Mouse (Mus musculus): ENCODE measurements around the gene Mical2. TPM values are rescaled to one million over a fixed set of nuclear protein-coding genes. Genes with fewer than 3 reads are reported as not detected.

Gene Mical2
- polyA plus RNA-seq, 1 experiment from 2014 or later: 0.78 TPM

DNA sequence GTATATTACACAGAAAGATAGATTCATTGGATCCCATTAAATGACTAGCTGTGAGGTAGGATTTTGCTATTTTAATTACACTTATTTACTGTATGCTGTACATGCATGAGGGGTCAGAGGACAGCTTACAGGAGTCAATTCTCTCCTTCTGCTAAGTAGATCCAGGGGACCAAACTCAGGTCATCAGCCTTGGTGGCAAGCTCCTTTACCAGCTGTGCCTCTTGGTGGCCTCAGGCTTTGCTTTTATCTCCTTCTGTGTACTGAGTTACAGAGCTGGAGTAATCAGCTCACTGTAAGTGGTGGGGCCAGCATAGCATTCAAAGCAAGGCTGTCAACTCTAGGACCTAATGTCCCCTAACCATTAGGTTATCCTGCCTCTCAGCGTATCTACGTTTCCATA, 229.3 kb downstream of the Mical2 start:
- 95% methylated on average over 2 of the region's 2 CpGs for WGBS
- no peak for DNase-seq (ENCODE audit: low spot score)

GRCm38 (mm10) chr7:112455566-112456110, 230.0 kb downstream of the Mical2 start:
- no peak overlapping the region for H3K4me3 ChIP-seq
- H3K27ac ChIP-seq (replicated peaks): no peak overlapping the region
- DNase-seq (ENCODE audit: low spot score): no peak
- H3K27me3 ChIP-seq (ENCODE audit: low read depth, poor library complexity, severe bottlenecking): no peaks in the 10 kb centered on the region
- H3K4me1 ChIP-seq: peaks cover 30% of the 10 kb centered on the region
- H3K9me3 ChIP-seq (replicated peaks): no peaks in the 10 kb centered on the region
- no peaks in the 10 kb centered on the region for H3K36me3 ChIP-seq
- 87% methylated on average over 5 of the region's 5 CpGs for WGBS

More for the DNA sequence above, 229.3 kb downstream of the Mical2 start:
- no peaks in the 10 kb centered on the region for H3K9me3 ChIP-seq (replicated peaks)
- no peak overlapping the region; the same call in 1 of the 2 replicates for H3K27ac ChIP-seq (replicated peaks)
- no peaks in the 10 kb centered on the region for H3K27me3 ChIP-seq (ENCODE audit: low read depth, poor library complexity, severe bottlenecking)
- no peaks in the 10 kb centered on the region for H3K36me3 ChIP-seq
- H3K4me3 ChIP-seq: no peak overlapping the region
- peaks cover 28% of the 10 kb centered on the region for H3K4me1 ChIP-seq

- no peaks in the 10 kb centered on the region for H3K27me3 ChIP-seq (ENCODE audit: low read depth, poor library complexity, severe bottlenecking)
- no peak overlapping the region for H3K27ac ChIP-seq (replicated peaks)
- 91% methylated on average over 4 of the region's 4 CpGs for WGBS
- H3K4me3 ChIP-seq: no peak overlapping the region
- H3K9me3 ChIP-seq (replicated peaks): no peaks in the 10 kb centered on the region
- no peak for DNase-seq (ENCODE audit: low spot score)
- H3K36me3 ChIP-seq: no peaks in the 10 kb centered on the region
- H3K4me1 ChIP-seq: peaks cover 29% of the 10 kb centered on the region
These were observed 231.7 kb downstream of the Mical2 start for GRCm38 (mm10) chr7:112457373-112457772.

- H3K36me3 ChIP-seq: no peaks in the 10 kb centered on the region
- H3K27me3 ChIP-seq (ENCODE audit: low read depth, poor library complexity, severe bottlenecking): no peaks in the 10 kb centered on the region
- DNase-seq (ENCODE audit: low spot score): no peak
- H3K4me1 ChIP-seq: peaks cover 33% of the 10 kb centered on the region
- no peaks in the 10 kb centered on the region for H3K9me3 ChIP-seq (replicated peaks)
- H3K4me3 ChIP-seq: no peak overlapping the region
- 89% methylated on average over 4 of the region's 4 CpGs for WGBS
- H3K27ac ChIP-seq (replicated peaks): no peak overlapping the region
These were observed 232.3 kb downstream of the Mical2 start for GRCm38 (mm10) chr7:112457920-112458319.

- H3K4me3 ChIP-seq: no peak overlapping the region
- H3K4me1 ChIP-seq: peaks cover 36% of the 10 kb centered on the region
- DNase-seq (ENCODE audit: low spot score): no peak
- 83% methylated on average over 5 of the region's 5 CpGs for WGBS
- H3K36me3 ChIP-seq: no peaks in the 10 kb centered on the region
- no peaks in the 10 kb centered on the region for H3K9me3 ChIP-seq (replicated peaks)
- H3K27ac ChIP-seq (replicated peaks): no peak overlapping the region
- H3K27me3 ChIP-seq (ENCODE audit: low read depth, poor library complexity, severe bottlenecking): no peaks in the 10 kb centered on the region
These were observed 232.8 kb downstream of the Mical2 start for GRCm38 (mm10) chr7:112458440-112458839.

Other genes with a start within 250 kb of the Mical2 start
- 78.3 and 93.7 TPM in 2 replicates for gene Usp47, start 202.4 kb upstream of the Mical2 start, polyA plus RNA-seq (2016; fragmentation: Nextera tagmentation; extraction: Ambion mirVana)
- gene Dkk3, start 66.8 kb upstream of the Mical2 start, polyA plus RNA-seq (2016; fragmentation: Nextera tagmentation; extraction: Ambion mirVana): 12.9 and 14.6 TPM in 2 replicates
- 50.9 and 55.6 TPM in 2 replicates for gene Parva, start 201.6 kb downstream of the Mical2 start, polyA plus RNA-seq (2016; fragmentation: Nextera tagmentation; extraction: Ambion mirVana)

Measured in midbrain, embryonic 10.5 days (tissue).